Comparison of ENCODE assay signal across 11 mouse cellular contexts in the genomic region with DNA sequence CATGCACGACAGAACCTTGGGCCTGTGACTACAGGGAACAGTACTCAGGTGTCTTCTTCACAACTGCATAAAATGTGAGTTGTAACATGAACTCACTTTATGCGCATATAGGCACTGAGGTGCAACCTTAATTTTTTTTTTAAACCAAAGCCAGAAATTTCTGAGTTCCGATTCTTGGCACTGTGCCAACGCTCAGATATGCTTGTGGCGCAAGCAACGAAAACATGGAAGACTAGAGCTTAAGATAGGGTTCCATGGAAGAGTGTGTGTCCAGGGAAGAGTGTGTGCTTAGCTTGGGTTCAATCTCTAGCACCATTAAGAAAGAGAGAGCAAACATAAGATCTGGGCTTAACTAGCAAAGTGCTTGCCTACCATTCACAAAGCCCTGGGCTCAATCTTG.
"Had no signal": no experiment of that assay in that cellular context is flagged by ENCODE, and none has a peak within 500 bp of the region (broad histone marks: within the 10 kb centered on the region; RNA-seq: fewer than 3 reads in every experiment).

No protein-coding gene starts in this region.

- H3K4me1 ChIP-seq: limb, embryonic 12.5 days; liver, embryonic 13.5 days; megakaryocyte, embryonic 14.5 days; midbrain, embryonic 12.5 days; stomach, embryonic 15.5 days had no signal

- H3K27me3 ChIP-seq: limb, embryonic 12.5 days; liver, embryonic 13.5 days; megakaryocyte, embryonic 14.5 days; midbrain, embryonic 12.5 days; stomach, embryonic 15.5 days had no signal

- H3K4me3 ChIP-seq: limb, embryonic 12.5 days; liver, embryonic 13.5 days; megakaryocyte, embryonic 14.5 days; midbrain, embryonic 12.5 days; stomach, embryonic 15.5 days had no signal

- H3K27ac ChIP-seq: limb, embryonic 12.5 days; liver, embryonic 13.5 days; macrophage; midbrain, embryonic 12.5 days; stomach, embryonic 15.5 days had no signal

- H3K36me3 ChIP-seq: limb, embryonic 12.5 days; liver, embryonic 13.5 days; midbrain, embryonic 12.5 days; stomach, embryonic 15.5 days had no signal

- DNase-seq: kidney, adult 11 months; kidney, postnatal 25 days; liver; liver, embryonic 13.5 days; liver, postnatal 0 days; lung, postnatal 10 days had no signal
